Mouse (Mus musculus): ENCODE results near the gene Mtrex. TPM values are rescaled to one million over a fixed set of nuclear protein-coding genes. Genes with fewer than 3 reads are reported as not detected.

Gene Mtrex
- polyA plus RNA-seq, 1 experiment from 2014 or later, result 44.5 TPM

DNA sequence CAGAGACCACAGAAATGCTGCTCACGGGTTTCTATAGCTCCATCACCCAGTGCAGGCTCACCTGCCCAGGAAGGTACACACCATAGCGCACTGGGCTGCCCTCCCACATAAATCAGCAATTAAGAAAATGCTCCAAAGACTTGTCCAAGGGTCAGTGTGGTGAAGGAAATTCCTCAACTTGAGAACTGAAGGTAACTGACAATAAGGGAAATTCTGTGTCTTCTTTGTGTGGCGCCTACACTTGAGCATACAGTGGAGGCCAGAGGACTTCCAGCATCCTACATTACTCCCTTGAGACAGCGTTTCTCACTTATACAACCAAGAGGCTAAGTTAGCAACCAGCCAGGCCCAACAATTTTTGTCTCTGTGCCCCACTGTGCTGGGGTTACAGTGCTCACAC, 1.2 kb downstream of the Mtrex start:
- H3K36me3 ChIP-seq (ENCODE audit: insufficient read depth, low read length), result no peaks in the 10 kb centered on the region
- TF ChIP-seq CTCF (IDR thresholded peaks at IDR 0.05; ENCODE audit: low read depth), result no peak
- H3K27ac ChIP-seq, result no peak overlapping the region
- ATAC-seq (replicated peaks; ENCODE audit: low FRiP score, low read depth) (no peak), DNase-seq (ENCODE audit: low spot score) (no peak)
- no peaks in the 10 kb centered on the region for H3K27me3 ChIP-seq (ENCODE audit: insufficient read depth, low read length)
- H3K4me2 ChIP-seq (ENCODE audit: low read length), result peak overlapping the region; percentile 62
- H3K4me3 ChIP-seq (replicated peaks; ENCODE audit: low read depth, low read length), result peak overlapping the region; percentile 76
- WGBS, result 59% methylated on average over 4 of the region's 4 CpGs
- H3K4me1 ChIP-seq (replicated peaks; ENCODE audit: insufficient read depth, low read length), result peaks cover 6% of the 10 kb centered on the region
- H3K9ac ChIP-seq (ENCODE audit: low read depth, low read length), result peak overlapping the region; percentile 32; the same call in 1 of the 2 replicates
- no peaks in the 10 kb centered on the region for H3K9me3 ChIP-seq (replicated peaks; ENCODE audit: low read length)

DNA sequence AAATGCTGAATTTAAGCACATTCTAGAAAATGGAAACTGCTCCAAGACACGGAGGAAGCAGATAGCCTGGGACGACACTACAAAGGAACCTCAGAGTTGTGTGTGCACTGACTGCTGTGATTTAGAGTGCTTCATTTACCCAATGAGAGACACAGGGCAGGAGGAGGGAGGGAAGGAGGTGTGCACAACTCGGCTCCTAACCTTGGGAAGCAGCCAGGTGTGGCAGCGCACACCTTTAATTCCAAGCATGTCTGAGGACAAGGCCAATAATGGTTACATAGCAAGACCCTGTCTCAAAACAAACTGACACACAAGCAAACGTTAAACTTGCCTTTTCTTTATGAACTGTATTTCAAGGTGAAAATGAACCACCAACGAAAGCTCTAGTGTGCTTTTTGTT, 1.9 kb downstream of the Mtrex start:
- no peaks in the 10 kb centered on the region for H3K27me3 ChIP-seq (ENCODE audit: insufficient read depth, low read length)
- no peaks in the 10 kb centered on the region for H3K36me3 ChIP-seq (ENCODE audit: insufficient read depth, low read length)
- no peak overlapping the region for H3K4me2 ChIP-seq (ENCODE audit: low read length)
- no peak overlapping the region for H3K4me3 ChIP-seq (replicated peaks; ENCODE audit: low read depth, low read length)
- no peak for TF ChIP-seq CTCF (IDR thresholded peaks at IDR 0.05; ENCODE audit: low read depth)
- DNase-seq (ENCODE audit: low spot score) (no peak), ATAC-seq (replicated peaks; ENCODE audit: low FRiP score, low read depth) (no peak)
- H3K27ac ChIP-seq, result no peak overlapping the region
- H3K9ac ChIP-seq (ENCODE audit: low read depth, low read length), result no peak overlapping the region
- peaks cover 6% of the 10 kb centered on the region for H3K4me1 ChIP-seq (replicated peaks; ENCODE audit: insufficient read depth, low read length)
- no peaks in the 10 kb centered on the region for H3K9me3 ChIP-seq (replicated peaks; ENCODE audit: low read length)
- 61% methylated on average over 6 of the region's 6 CpGs for WGBS

- no peak for ATAC-seq (replicated peaks; ENCODE audit: low FRiP score, low read depth)
- no peak for TF ChIP-seq CTCF (IDR thresholded peaks at IDR 0.05; ENCODE audit: low read depth)
- 81% methylated on average over 3 of the region's 3 CpGs for WGBS
- Histone ChIP-seq H3K9ac (ENCODE audit: low read depth, low read length) (no peak overlapping the region), H3K27ac (no peak overlapping the region), H3K4me1 (replicated peaks; ENCODE audit: insufficient read depth, low read length) (peaks cover 1% of the 10 kb centered on the region), H3K4me2 (ENCODE audit: low read length) (no peak overlapping the region), H3K27me3 (ENCODE audit: insufficient read depth, low read length) (no peaks in the 10 kb centered on the region), H3K9me3 (replicated peaks; ENCODE audit: low read length) (no peaks in the 10 kb centered on the region), H3K36me3 (ENCODE audit: insufficient read depth, low read length) (peaks cover 14% of the 10 kb centered on the region), H3K4me3 (replicated peaks; ENCODE audit: low read depth, low read length) (no peak overlapping the region)
- DNase-seq (ENCODE audit: low spot score), result no peak
Observed at GRCm38 (mm10) chr13:112920906-112921305, 6.3 kb downstream of the Mtrex start.

DNA sequence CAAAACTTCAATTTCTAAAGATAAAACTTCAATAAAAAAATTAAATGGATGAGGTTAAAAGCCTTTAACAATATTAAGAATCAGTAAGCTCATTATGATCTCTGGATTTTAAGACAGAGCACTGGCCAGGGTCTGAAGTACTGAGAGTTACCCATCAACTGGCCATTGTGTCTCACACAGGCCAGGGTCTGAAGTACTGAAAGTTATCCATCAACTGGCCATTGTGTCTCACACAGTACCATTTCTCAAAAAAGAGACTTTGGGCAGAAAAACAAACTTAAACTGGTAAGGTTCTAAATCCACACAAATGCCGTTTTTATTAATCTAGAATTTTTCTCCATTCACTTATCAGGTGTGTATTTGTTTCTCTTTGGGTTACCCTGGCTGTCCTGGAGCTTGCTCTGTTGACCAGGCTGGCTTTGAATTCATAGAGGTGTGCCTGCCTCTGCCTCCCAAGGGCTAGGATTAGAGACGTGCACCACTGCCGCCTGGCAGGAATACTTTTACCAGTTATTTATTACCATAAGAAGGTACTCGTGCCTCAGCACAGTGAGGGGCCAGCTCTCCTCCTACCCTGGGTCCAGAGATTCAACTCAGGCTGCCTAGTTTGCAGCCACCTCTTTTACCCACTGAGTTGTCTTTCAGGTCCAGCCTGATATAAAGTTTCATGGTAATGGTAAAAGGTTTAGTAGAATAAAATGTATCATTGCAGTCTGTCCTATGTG, 7.9 kb downstream of the Mtrex start:
- peaks cover 14% of the 10 kb centered on the region for H3K36me3 ChIP-seq (ENCODE audit: insufficient read depth, low read length)
- DNase-seq (ENCODE audit: low spot score), result no peak
- H3K9ac ChIP-seq (ENCODE audit: low read depth, low read length), result no peak overlapping the region
- ATAC-seq (replicated peaks; ENCODE audit: low FRiP score, low read depth), result no peak
- no peaks in the 10 kb centered on the region for H3K4me1 ChIP-seq (replicated peaks; ENCODE audit: insufficient read depth, low read length)
- H3K9me3 ChIP-seq (replicated peaks; ENCODE audit: low read length), result no peaks in the 10 kb centered on the region
- 81% methylated on average over 4 of the region's 4 CpGs for WGBS
- no peak overlapping the region for H3K27ac ChIP-seq
- H3K4me3 ChIP-seq (replicated peaks; ENCODE audit: low read depth, low read length), result no peak overlapping the region
- H3K4me2 ChIP-seq (ENCODE audit: low read length), result no peak overlapping the region
- no peaks in the 10 kb centered on the region for H3K27me3 ChIP-seq (ENCODE audit: insufficient read depth, low read length)
- no peak for TF ChIP-seq CTCF (IDR thresholded peaks at IDR 0.05; ENCODE audit: low read depth)

DNA sequence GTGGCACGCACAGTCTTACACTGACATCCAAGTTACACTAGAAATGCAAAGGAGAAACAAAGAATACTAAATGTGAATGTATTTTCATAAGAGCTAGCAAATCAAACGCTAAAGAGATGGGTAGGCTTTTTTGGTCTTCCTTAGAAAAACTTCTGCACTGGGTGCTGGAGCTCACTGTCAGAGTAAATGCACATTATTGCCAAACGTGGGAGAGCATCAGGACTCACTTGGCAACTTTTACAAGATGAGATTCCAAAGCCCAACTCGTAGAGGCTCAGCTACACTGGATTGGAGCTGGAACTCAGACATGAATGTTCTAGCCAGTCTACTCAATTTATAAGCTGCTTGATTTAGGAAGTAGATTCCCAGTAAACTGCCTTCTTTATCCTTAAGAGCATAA, 16.8 kb downstream of the Mtrex start:
- 82% methylated on average over 4 of the region's 4 CpGs for WGBS
- DNase-seq (ENCODE audit: low spot score) (no peak), ATAC-seq (replicated peaks; ENCODE audit: low FRiP score, low read depth) (no peak)
- H3K27me3 ChIP-seq (ENCODE audit: insufficient read depth, low read length), result no peaks in the 10 kb centered on the region
- no peaks in the 10 kb centered on the region for H3K4me1 ChIP-seq (replicated peaks; ENCODE audit: insufficient read depth, low read length)
- H3K9me3 ChIP-seq (replicated peaks; ENCODE audit: low read length), result no peaks in the 10 kb centered on the region
- no peak overlapping the region for H3K4me3 ChIP-seq (replicated peaks; ENCODE audit: low read depth, low read length)
- no peak overlapping the region for H3K9ac ChIP-seq (ENCODE audit: low read depth, low read length)
- peaks cover 20% of the 10 kb centered on the region for H3K36me3 ChIP-seq (ENCODE audit: insufficient read depth, low read length)
- H3K27ac ChIP-seq, result no peak overlapping the region
- no peak for TF ChIP-seq CTCF (IDR thresholded peaks at IDR 0.05; ENCODE audit: low read depth)
- H3K4me2 ChIP-seq (ENCODE audit: low read length), result no peak overlapping the region

GRCm38 (mm10) chr13:112909663-112910062, 17.5 kb downstream of the Mtrex start:
- Histone ChIP-seq H3K36me3 (ENCODE audit: insufficient read depth, low read length) (peaks cover 25% of the 10 kb centered on the region), H3K9me3 (replicated peaks; ENCODE audit: low read length) (no peaks in the 10 kb centered on the region), H3K27ac (no peak overlapping the region), H3K9ac (ENCODE audit: low read depth, low read length) (no peak overlapping the region), H3K4me3 (replicated peaks; ENCODE audit: low read depth, low read length) (no peak overlapping the region), H3K27me3 (ENCODE audit: insufficient read depth, low read length) (no peaks in the 10 kb centered on the region), H3K4me1 (replicated peaks; ENCODE audit: insufficient read depth, low read length) (no peaks in the 10 kb centered on the region), H3K4me2 (ENCODE audit: low read length) (no peak overlapping the region)
- peak; percentile 65 for DNase-seq (ENCODE audit: low spot score)
- TF ChIP-seq CTCF (IDR thresholded peaks at IDR 0.05; ENCODE audit: low read depth), result peak; percentile 82
- WGBS, result 53% methylated on average over 4 of the region's 4 CpGs
- no peak for ATAC-seq (replicated peaks; ENCODE audit: low FRiP score, low read depth)

DNA sequence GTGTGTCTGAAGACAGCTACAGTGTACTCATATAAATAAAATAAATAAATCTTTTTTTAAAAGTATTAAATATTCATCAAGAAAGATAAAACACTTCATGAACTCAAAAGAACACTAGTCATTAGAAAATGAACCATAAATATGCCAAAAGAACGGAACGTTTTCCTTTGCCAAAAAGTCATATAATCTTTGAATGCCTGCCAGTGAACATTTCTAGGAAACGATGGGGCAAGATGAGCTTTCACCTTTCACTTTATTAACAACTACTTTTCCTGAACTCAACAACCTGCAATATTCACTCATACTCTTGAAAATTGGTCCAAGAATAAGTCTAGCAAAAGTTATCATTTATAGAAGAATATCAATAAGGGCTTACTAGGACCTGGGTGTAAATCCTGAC, 25.0 kb downstream of the Mtrex start:
- 54% methylated on average over 3 of the region's 3 CpGs for WGBS
- ATAC-seq (replicated peaks; ENCODE audit: low FRiP score, low read depth) (no peak), DNase-seq (ENCODE audit: low spot score) (no peak)
- Histone ChIP-seq H3K4me3 (replicated peaks; ENCODE audit: low read depth, low read length) (no peak overlapping the region), H3K27ac (no peak overlapping the region), H3K9me3 (replicated peaks; ENCODE audit: low read length) (no peaks in the 10 kb centered on the region), H3K27me3 (ENCODE audit: insufficient read depth, low read length) (no peaks in the 10 kb centered on the region), H3K4me1 (replicated peaks; ENCODE audit: insufficient read depth, low read length) (no peaks in the 10 kb centered on the region), H3K36me3 (ENCODE audit: insufficient read depth, low read length) (peaks cover 33% of the 10 kb centered on the region), H3K4me2 (ENCODE audit: low read length) (no peak overlapping the region), H3K9ac (ENCODE audit: low read depth, low read length) (no peak overlapping the region)
- TF ChIP-seq CTCF (IDR thresholded peaks at IDR 0.05; ENCODE audit: low read depth), result no peak
